Mouse (Mus musculus): ENCODE data around the gene Msh4.

- TF ChIP-seq CTCF (IDR thresholded peaks at IDR 0.05; ENCODE audit: low read depth, low read length): no peak
- no peak for TF ChIP-seq TAL1 (conservative IDR thresholded peaks at IDR 0.05; ENCODE audit: low read depth, low read length)
- TF ChIP-seq POLR2AphosphoS5 (IDR thresholded peaks at IDR 0.05; ENCODE audit: insufficient replicate concordance, low read depth, low read length): no peak
- no peak for TF ChIP-seq GATA1 (IDR thresholded peaks at IDR 0.05; ENCODE audit: borderline replicate concordance, low read length)
- TF ChIP-seq GATA2 (IDR thresholded peaks at IDR 0.05; ENCODE audit: borderline replicate concordance, low read depth, low read length): no peak
Measured at GRCm38 (mm10) chr3:153844757-153845156, 61.2 kb downstream of the Msh4 start.
